Mouse (Mus musculus) liver, embryonic 14.5 days (tissue): ENCODE data around the gene Umodl1. TPM values are rescaled to one million over a fixed set of nuclear protein-coding genes. Genes with fewer than 3 reads are reported as not detected.

Source experiments
- ATAC-seq: fragments of 200-750 bp; cut with Nextera tagmentation; 2 replicates; pipeline ENCODE4 v1.8.0; 2017; ENCODE audit warnings: moderate number of reproducible peaks, mild to moderate bottlenecking, moderate library complexity; ENCODE audit not compliant: insufficient read depth
- DNase-seq, 3 experiments: peaks; one replicate each; pipeline ENCODE4 v3.0.0-alpha.2; 2012 to 2013; ENCODE audit warnings: low read depth in 3 of 3, low spot score in 3 of 3
- H3K27ac ChIP-seq: fragments of 300-500 bp; sonication (generic); 2 replicates; pipeline ENCODE4 v1.5.1; 2014; ENCODE audit warnings: moderate library complexity, mild to moderate bottlenecking, control low read depth, inconsistent platforms
- H3K27me3 ChIP-seq: fragments of 300-500 bp; sonication (generic); 2 replicates; pipeline ENCODE4 v1.6.1; 2014; ENCODE audit warnings: mild to moderate bottlenecking, low read length, moderate library complexity; ENCODE audit not compliant: control insufficient read depth, insufficient read depth
- H3K36me3 ChIP-seq: fragments of 300-500 bp; sonication (generic); replicated peaks from 2 replicates; pipeline ENCODE4 v1.6.1; 2014; ENCODE audit warnings: low read depth; ENCODE audit not compliant: control insufficient read depth, insufficient read depth
- H3K4me1 ChIP-seq, 2 experiments: fragments of 200-500 bp in 1 of 2; fragments of 300-500 bp in 1 of 2; sonication (generic) in 1 of 2; replicated peaks; 2 replicates each; pipeline ENCODE4 v1.6.1; 2012 to 2014; ENCODE audit warnings: antibody characterized with exemption in 1 of 2, inconsistent platforms in 1 of 2, low read length in 1 of 2; ENCODE audit not compliant: control insufficient read depth in 2 of 2, insufficient read depth in 2 of 2
- H3K4me2 ChIP-seq: fragments of 300-500 bp; sonication (generic); 2 replicates; pipeline ENCODE4 v1.6.1; 2014; ENCODE audit warnings: low read depth, mild to moderate bottlenecking, control low read depth, moderate library complexity
- H3K4me3 ChIP-seq, 2 experiments: fragments of 200-500 bp in 1 of 2; fragments of 300-500 bp in 1 of 2; sonication (generic) in 1 of 2; 2 replicates each; pipeline ENCODE4 v1.5.1; 2012 to 2014; ENCODE audit warnings: low read depth in 2 of 2, low read length in 2 of 2, mild to moderate bottlenecking in 2 of 2, control low read depth in 1 of 2, inconsistent platforms in 1 of 2, moderate library complexity in 1 of 2; ENCODE audit not compliant: insufficient read depth in 1 of 2
- H3K9ac ChIP-seq: fragments of 300-500 bp; sonication (generic); replicated peaks from 2 replicates; pipeline ENCODE4 v1.6.1; 2014; ENCODE audit warnings: mild to moderate bottlenecking, control low read depth, moderate library complexity
- H3K9me3 ChIP-seq: fragments of 300-500 bp; sonication (generic); 2 replicates; pipeline ENCODE4 v1.6.1; 2016; ENCODE audit warnings: low read length, mixed read lengths; ENCODE audit not compliant: control insufficient read depth
- CTCF ChIP-seq: IDR thresholded peaks from 2 replicates; pipeline ENCODE4 v1.5.1; 2016; ENCODE audit warnings: antibody characterized with exemption, low read depth, control low read depth
- EP300 ChIP-seq: IDR thresholded peaks from 2 replicates; pipeline ENCODE4 v1.6.1; 2016; ENCODE audit warnings: antibody characterized with exemption, low read depth
- WGBS: fragments of 180-500 bp; shearing (Covaris S2); extraction: QIAGEN DNeasy Blood & Tissue Kit; methylation state at CpG from one replicate; pipeline ENCODE4 v1.1.7; 2014; ENCODE audit not compliant: insufficient replicate concordance; 5-methylcytosine and 5-hydroxymethylcytosine counted together
- polyA plus RNA-seq, 2 experiments: library from polyadenylated mRNA; depleted of rRNA in 1 of 2; stranded (reverse) in 1 of 2; unstranded in 1 of 2; fragments of >200 nt; fragmentation: Nextera tagmentation in 1 of 2; extraction: Ambion mirVana in 1 of 2; gene quantifications; 2 replicates each; pipeline versions ENCODE4 v1.2.1 to v1.2.3; 2012 to 2014

Gene Umodl1
- polyA plus RNA-seq, 2 experiments: 0.01 to 0.20 TPM

- peaks cover 5 to 7% of the 10 kb centered on the region in 2 experiments; a peak in 3 of 4 replicates for H3K4me1 ChIP-seq
- H3K9ac ChIP-seq: no peak overlapping the region
- ATAC-seq (no peak), DNase-seq (no peak)
- H3K4me2 ChIP-seq: no peak overlapping the region
- no peak overlapping the region for H3K4me3 ChIP-seq
- 62% methylated on average over 5 of the region's 5 CpGs for WGBS
- H3K27ac ChIP-seq: no peak overlapping the region
- TF ChIP-seq EP300: no peak
- TF ChIP-seq CTCF: no peak
- H3K36me3 ChIP-seq: no peaks in the 10 kb centered on the region
- no peaks in the 10 kb centered on the region for H3K27me3 ChIP-seq
- H3K9me3 ChIP-seq: no peaks in the 10 kb centered on the region
Measured at GRCm38 (mm10) chr17:31024782-31025125, 70.3 kb downstream of the Umodl1 start.

GRCm38 (mm10) chr17:31026986-31027385, 72.5 kb downstream of the Umodl1 start:
- WGBS: 74% methylated on average over 6 of the region's 6 CpGs
- no peak overlapping the region for H3K9ac ChIP-seq
- H3K27me3 ChIP-seq: no peaks in the 10 kb centered on the region
- peaks cover 5 to 10% of the 10 kb centered on the region in 2 experiments; a peak in 3 of 4 replicates for H3K4me1 ChIP-seq
- no peak for TF ChIP-seq EP300
- TF ChIP-seq CTCF: no peak
- no peak for ATAC-seq
- H3K4me2 ChIP-seq: no peak overlapping the region
- no peaks in the 10 kb centered on the region for H3K36me3 ChIP-seq
- DNase-seq: no peak
- no peak overlapping the region for H3K27ac ChIP-seq
- H3K9me3 ChIP-seq: no peaks in the 10 kb centered on the region
- no peak overlapping the region for H3K4me3 ChIP-seq

- Histone ChIP-seq H3K4me1 (peaks cover 5 to 10% of the 10 kb centered on the region in 2 experiments; a peak in 3 of 4 replicates), H3K27ac (no peak overlapping the region), H3K4me3 (no peak overlapping the region), H3K9ac (no peak overlapping the region), H3K36me3 (no peaks in the 10 kb centered on the region), H3K9me3 (no peaks in the 10 kb centered on the region), H3K4me2 (no peak overlapping the region), H3K27me3 (no peaks in the 10 kb centered on the region)
- TF ChIP-seq EP300: no peak
- TF ChIP-seq CTCF: no peak
- DNase-seq (no peak), ATAC-seq (no peak)
- 80% methylated on average over 6 of the region's 6 CpGs for WGBS
Measured at GRCm38 (mm10) chr17:31027723-31028122, 73.3 kb downstream of the Umodl1 start.

GRCm38 (mm10) chr17:31028821-31029370, 74.5 kb downstream of the Umodl1 start:
- Histone ChIP-seq H3K27me3 (no peaks in the 10 kb centered on the region), H3K4me2 (no peak overlapping the region), H3K36me3 (no peaks in the 10 kb centered on the region), H3K9ac (no peak overlapping the region), H3K4me1 (peaks cover 13 to 18% of the 10 kb centered on the region in 2 experiments), H3K9me3 (no peaks in the 10 kb centered on the region), H3K27ac (no peak overlapping the region), H3K4me3 (no peak overlapping the region)
- DNase-seq (no peak), ATAC-seq (no peak)
- 65% methylated on average over 9 of the region's 9 CpGs for WGBS
- TF ChIP-seq CTCF (no peak), EP300 (no peak)

- H3K36me3 ChIP-seq: no peaks in the 10 kb centered on the region
- TF ChIP-seq CTCF: no peak
- TF ChIP-seq EP300: no peak
- ATAC-seq (no peak), DNase-seq (no peak)
- no peak overlapping the region for H3K4me2 ChIP-seq
- no peaks in the 10 kb centered on the region for H3K9me3 ChIP-seq
- H3K4me1 ChIP-seq: peaks cover 14 to 18% of the 10 kb centered on the region in 2 experiments
- no peaks in the 10 kb centered on the region for H3K27me3 ChIP-seq
- H3K4me3 ChIP-seq: no peak overlapping the region
- WGBS: 66% methylated on average over 4 of the region's 4 CpGs
- H3K27ac ChIP-seq: no peak overlapping the region
- H3K9ac ChIP-seq: no peak overlapping the region
Measured at GRCm38 (mm10) chr17:31029407-31029806, 75.0 kb downstream of the Umodl1 start.

GRCm38 (mm10) chr17:31032341-31032740, 77.9 kb downstream of the Umodl1 start:
- H3K9ac ChIP-seq: no peak overlapping the region
- no peak for DNase-seq
- H3K9me3 ChIP-seq: no peaks in the 10 kb centered on the region
- H3K27me3 ChIP-seq: no peaks in the 10 kb centered on the region
- WGBS: 79% methylated on average over 4 of the region's 4 CpGs
- H3K36me3 ChIP-seq: no peaks in the 10 kb centered on the region
- H3K27ac ChIP-seq: no peak overlapping the region
- ATAC-seq: no peak
- no peak overlapping the region for H3K4me3 ChIP-seq
- H3K4me2 ChIP-seq: no peak overlapping the region
- TF ChIP-seq CTCF: no peak
- no peak for TF ChIP-seq EP300
- peaks cover 21 to 25% of the 10 kb centered on the region in 2 experiments for H3K4me1 ChIP-seq
